Mouse (Mus musculus) frontal cortex, postnatal 14 days (tissue): ENCODE measurements at regions not wholly inside any gene's neighbourhood (a gene's known extent, or its start where the extent isn't known, plus 50 kb on each side); places are given as distances from the start of the nearest gene placed in this dataset.
"Not testable (repeated sequence)": the region's sequence is repeated elsewhere in the genome, so short reads cannot be mapped to it uniquely, and the experiment has no call there.

Source experiments
- DNase-seq, 2 experiments: peaks; one replicate each; pipeline ENCODE4 v3.0.0; 2022; ENCODE audit warnings: low spot score in 2 of 2

DNA sequence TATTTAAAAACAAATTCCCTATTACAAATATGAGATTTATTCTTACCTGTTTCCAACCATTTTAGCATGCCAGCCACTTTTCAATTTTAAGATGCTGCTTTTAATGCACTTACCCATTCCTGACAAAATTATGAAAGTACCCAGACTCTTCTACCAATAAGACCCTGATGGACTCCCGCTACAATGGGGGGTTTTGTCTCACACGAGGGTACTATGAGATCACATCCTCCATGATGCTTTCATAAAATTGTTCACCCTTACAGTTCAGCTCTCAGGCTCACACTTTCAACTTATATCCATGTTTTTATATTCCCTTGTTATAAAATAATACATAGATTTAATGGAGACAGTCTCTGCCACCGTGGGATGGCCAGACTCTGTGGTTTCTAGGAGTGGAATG lies 68.1 kb upstream of the Adamts18 start:
- DNase-seq: no peak

DNA sequence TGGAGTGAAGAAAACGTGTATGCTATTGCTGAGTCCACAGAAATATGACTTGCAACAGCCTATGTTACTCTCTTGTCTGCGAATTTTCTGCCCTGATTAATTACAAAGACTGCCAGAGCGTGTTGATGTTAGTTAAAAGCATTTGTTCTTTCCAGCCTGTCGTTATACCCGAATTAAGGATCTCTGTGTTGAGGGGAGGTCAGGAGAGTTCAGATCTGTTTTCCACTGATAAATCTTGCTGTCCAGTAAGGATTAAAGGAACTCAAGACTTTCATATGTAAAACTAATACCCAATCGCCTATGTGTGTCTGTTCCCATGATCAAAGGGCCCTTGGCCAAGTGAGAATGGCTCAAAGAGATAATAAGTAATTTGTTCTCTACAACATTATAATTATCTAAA lies 68.7 kb upstream of the Adamts18 start:
- no peak for DNase-seq

DNA sequence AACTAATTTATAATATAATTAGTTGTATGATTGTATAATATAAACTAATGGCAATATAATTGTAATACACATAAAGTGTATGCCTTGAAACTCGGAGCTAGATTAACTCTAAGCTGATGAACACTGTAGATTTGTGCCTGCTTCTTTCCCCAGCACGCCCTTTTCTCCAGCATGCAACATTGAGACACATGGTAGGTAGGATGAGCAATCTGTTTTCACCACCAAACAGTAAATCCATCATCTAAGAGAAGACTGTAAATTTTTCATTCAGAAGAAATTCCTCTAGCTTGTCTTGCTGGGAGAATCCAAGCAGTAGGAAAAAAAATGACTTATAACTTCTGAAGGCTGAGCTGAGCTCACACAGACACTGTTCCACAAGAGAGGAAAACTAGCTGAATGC lies 71.8 kb upstream of the Adamts18 start:
- no peak for DNase-seq

DNA sequence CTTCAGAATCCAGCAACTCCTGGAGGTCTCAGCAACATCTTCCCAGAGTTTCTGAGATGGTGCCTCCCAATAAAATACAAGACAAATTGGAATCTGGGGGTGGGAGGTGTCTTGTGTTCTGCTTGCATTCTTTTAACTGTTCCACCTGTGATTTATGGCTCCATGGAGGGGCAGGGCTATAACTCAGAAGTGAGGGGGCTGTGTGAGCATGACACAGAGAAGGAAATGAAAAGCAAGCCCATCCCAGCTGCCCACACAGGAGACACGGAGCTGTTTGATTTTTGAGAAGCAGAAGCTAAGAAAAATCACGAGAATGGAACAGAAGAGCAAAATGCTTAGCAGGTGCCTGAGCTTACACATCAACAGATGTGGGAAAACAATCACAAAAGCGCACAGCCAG lies 74.8 kb upstream of the Adamts18 start:
- DNase-seq: peak in 1 of 2 experiments; percentile 7

DNA sequence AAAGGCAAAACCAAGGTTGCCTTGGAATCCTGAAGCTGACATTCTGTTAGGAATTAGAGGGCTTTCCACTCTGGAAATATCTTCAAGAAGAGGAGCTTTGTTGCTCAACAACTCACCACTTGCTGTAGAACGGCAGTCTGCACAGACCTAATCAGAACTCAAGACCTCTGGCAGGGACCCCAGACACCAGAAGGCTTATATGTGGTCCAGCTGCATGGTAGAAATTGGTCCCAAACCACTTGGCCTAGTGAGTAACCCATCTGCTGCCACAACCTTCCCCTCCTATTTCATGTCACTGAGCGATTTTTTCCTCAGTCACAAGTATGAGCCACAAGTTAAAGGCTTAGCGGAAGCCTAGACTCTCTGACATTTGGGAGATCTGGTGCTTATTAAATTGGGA lies 105.2 kb upstream of the Adamts18 start:
- DNase-seq: no peak

DNA sequence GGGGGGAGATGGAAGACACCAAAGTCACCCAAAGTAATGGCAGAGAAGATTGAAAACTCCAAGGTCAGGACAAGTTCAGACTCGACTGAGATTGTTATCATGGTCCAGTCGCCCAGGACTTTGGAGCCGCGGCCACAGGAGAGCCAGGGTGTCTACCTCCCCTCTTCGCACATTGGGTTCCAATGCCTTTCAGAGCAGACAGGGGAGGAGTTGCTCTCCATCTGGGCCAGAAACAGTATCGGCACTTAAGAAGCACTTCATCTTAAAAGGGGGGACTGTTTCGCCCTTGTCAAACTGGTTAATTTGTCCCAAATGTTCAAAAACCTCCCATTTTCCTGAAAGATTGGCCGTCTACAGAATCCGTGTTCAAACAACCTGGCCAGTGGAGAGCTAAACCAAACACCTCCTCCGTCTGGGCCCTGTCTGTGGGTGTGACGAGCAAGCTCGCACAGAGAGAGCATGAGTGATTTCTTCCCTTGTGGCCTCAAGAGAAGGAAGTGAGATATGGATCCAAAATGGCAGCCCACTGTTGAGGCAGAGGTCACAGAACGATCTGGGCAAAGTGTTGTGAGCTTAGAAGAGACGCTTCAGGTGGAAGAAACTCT lies 108.0 kb upstream of the Adamts18 start:
- no peak for DNase-seq

DNA sequence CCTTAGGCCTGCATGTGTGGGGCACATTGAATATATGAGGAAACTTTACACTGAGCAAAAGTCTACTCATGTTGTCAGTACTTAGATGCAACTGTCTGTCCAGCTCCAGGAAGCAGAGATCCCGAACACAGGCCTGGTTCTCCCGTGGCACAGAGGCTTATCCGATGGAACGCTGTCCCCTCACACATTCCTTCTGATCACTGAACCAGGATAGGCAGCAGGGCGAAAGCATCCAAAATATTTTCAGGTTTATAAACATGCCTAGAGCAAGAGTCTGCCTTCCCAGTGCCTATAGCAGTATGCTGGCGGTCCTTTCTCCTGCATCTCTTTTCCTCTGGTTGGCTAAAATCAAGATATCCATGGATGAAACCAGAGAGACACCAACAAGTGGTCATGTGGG lies 109.3 kb upstream of the Adamts18 start:
- DNase-seq: no peak

DNA sequence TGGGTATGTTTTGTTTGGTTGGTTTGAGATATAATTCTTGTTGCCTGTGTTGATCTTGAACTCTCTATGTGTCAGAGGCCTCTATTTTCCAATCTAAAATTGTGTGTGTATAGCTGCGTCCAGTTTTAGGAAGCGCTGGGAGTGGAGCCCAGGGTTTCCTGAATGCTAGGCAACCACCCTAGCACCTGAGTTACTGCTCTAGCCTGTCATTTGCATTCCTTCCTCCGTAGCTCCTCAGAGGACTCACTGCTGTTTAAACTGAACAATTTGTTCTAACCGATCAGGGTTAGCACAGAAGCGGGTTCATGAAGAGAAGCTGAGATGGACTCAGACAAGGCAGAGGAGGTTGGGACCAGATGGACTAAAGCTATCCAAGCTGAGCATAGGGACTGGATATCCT lies 127.3 kb upstream of the Adamts18 start:
- no peak for DNase-seq

DNA sequence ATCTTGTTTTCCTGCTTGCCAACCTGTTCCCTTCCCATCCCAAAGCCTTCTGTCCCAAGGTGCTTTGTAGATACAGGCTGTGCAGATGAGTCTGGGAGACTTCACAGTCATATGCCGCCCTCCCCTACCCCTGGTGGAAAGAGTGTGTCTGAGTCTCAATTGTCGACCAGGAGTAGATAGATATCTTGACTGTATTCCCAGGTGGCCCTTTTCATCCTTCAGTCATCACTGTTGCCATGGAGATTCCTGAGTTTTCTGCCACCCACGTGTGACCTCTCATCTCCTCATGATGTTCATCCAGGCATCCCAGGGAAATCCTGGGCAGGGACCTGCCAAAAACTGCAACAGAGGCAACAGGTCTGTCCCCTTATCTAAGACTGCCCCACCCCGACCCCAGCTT lies 128.1 kb upstream of the Adamts18 start:
- no peak for DNase-seq

DNA sequence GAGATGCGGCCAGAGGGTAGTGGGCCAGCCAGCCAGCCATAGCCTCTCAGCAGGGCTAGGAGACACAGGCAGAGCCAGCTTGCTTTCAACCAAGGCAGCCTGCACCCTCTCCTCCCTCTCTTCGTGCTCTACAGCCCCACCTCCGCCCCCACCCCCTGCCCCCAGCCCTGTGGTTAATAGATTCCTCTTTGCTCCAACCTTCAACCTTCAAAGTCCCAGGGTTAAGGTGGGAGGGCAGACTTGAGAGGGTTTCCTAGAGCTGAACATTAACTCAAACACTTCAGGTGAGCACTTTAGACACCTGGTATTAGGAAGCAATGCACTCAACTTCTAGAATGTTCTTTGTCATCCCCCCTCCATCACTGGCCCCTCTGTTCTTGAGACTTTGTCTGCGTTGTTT lies 128.5 kb upstream of the Adamts18 start:
- DNase-seq: no peak

DNA sequence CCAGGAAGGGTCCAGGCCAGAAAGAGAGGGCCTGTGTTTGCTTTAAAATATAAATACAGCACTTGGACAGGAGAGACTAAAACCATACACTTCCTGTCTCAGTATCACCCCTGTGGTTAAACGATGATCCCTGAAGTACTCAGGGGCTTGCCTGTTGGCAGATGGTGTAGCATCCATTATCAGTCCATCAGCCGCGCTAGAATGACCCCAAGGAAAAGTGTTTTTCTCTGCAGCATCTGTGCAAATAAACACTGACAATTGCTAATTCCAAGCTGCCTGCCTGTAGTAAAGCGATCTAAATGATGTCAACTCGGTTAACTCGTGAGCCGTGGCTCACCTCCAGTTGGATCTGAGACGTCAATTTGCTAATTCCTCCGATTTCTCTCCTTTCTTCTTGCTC lies 130.4 kb upstream of the Adamts18 start:
- DNase-seq: no peak

DNA sequence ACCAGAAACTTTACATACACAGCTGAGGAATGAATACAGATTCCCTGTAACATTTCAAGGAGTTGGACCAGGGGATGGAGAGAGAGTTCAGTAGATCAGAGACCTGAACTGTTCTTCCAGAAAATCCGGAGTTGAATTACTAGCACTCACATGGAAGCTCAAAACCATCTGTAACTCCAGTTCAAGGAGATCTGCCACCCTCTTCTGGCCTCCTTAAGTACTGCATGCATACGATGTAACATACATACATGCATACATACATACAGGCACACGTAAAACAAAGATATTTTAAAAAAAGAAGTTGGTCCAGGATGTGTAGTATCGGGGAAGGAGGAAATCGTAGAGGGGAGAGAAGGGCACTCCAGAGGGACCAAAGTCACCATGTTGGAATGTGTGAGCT lies 131.3 kb upstream of the Adamts18 start:
- no peak for DNase-seq

DNA sequence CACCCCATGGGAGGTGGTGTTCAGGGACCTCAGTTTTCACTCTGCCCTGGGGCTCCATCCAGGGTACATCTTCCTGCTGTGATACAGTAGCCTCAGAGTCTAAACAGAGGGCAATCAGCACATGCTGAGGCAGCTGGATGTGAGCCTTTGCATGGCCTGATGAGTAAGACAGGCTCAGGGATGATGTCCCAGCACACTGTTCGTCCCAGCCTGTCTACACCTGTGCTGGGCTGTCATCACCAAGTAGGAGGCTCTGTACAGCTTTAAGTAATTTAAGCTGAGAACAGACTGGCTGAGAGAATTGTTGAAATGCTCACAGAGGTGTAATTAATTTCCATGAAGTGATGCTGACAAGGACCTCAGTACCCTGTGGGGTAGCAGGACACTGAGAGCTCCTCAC lies 132.8 kb upstream of the Adamts18 start:
- DNase-seq: no peak

DNA sequence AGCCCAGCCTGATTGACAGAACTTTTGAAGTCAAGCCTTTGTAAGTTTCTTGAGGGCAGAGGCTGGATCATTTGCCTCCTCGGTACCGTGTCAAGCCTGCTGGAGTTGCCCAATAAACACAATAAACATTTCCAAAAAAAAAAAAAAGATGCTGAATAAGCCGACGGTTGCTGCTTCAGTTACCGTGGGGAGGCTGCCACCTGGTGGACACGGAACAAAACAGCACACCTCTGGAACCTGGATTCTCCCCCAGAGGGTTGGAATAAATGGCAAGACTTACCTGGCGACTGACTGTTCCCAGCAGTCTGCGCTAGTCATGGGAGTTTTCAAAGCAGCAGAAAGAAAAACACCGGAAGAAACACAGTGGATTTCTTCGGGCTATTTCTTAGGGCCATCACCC lies 136.3 kb upstream of the Adamts18 start:
- DNase-seq: peak in 1 of 2 experiments; percentile 58

DNA sequence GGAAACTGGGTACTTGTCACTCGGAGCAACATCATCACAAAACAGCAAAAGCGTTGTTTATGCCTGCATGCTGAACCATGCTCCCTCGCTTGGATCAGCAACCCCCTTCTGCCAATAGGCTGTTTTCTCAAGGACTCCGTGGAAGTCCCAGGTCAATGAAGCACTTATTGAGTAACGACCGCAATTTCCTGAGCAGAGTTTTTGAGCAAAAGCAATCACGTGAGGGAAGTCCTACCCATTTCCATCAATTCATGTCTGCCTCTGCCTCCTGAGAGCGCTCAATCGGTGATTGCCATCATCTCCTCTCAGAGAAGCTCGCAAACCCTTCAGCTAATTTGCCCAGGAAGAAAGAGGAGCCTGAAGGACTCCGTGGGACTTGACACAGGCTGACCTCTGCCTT lies 136.9 kb upstream of the Adamts18 start:
- DNase-seq: no peak

DNA sequence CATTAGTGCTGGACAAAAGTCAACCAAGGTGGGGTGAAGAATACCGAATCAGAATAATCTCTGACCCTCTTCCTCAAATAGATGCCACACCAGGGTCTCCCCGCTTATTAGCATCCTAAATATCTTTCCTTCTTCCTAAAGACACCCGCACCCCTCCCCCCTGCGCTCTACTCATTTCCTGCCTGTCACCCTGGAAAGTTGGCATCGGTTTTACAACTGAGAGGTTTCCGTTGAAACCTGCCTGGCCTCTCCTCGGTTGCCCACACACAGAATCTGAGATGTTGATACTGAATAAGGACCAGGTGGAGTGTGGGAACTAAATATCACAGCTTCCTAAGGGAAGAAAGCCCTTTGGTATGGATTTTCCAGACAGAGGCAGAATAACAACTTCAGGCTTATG lies 137.4 kb upstream of the Adamts18 start:
- no peak for DNase-seq

DNA sequence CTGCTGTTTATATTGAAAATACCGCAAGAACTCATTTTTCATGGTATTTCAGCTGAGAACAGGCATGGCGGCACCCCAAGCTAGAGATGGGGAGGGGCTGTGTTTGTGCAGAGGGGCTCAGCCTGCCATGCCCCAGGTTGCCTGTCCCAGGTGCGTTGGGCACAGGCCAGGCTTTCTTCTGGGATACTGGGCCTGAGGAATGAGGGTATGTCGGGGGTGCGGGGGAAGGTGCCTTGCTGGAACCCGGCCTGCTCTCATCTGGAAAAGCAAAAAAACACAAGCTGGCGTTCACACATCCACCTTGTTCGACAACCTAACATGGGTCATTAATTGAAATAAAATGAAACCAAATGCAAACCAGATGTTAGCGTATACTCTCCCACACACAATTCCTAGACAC lies 142.2 kb upstream of the Adamts18 start:
- no peak for DNase-seq

DNA sequence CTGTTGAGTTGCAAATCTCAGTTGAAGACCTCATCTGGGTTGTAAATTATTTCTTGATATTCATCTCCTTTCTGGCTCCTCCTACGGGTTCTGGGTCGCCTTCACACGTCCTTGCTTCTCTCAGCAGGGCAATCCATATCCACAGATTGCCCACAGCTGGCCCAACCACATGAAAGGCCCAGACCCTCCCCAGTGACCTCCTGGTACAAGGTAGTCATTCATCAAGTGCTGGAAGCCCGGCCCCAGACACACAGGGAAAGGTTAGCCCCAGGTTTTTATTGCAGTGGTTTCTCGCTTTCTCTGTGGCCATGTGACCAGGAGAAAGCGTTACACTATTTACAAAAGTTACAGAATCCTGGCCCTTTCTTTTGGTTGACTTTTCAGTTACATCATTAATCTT lies 134.5 kb upstream of the Nudt7 start:
- no peak for DNase-seq

DNA sequence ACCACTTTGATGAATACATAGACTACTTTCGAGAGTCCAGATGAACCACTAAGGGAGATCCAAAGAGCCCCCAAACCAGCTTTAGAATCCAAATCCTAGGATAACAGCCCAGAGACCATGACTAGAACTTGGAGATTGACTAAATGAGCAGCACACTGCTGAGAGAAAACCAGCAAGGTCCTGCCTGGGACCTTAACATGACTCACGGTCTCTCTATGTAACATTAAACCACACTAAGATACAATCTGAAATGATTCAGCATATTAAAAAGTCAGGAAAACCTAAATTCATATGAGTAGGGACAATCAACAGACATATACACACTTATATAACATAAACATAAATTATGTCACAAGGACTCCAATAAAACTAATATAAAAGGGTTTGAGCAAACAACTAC lies 131.7 kb upstream of the Nudt7 start:
- DNase-seq: no peak

DNA sequence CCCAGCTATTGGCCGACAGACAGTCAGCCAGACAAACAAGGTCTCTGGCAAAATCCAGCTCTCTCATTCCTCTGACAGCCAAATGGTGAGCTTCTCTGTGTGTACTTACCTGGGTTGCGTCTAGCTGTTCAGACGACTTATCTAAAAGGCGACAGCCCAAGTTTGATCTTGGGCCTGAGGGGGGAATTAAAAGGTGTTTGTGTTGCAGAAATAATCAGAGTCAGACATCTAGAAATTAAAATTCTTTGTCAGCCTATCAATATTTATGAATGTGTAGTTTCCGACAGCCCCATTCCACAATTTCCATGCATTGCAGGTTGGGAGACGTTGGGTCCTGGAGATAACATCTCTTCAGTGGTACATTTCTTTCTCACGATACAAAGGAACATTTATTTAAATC lies 128.9 kb upstream of the Nudt7 start:
- DNase-seq: no peak

DNA sequence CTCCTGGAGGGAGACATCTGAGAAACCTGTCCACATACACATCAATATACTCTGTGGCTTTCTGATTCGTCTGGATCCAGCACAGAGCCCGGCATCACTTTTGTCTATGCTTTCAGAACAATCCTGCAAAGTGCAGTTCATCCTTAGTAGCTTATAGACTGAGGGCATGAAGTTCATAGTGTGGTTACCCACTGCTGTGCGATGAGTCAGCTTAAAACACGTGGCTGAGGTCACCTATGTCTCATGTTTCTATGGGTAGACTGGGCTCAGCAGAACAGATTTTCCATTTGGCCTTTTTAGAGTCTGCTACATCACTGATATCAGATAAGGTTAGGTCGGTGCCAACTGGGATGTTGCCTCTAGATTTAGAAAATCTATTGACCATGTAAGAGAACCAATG lies 126.8 kb upstream of the Nudt7 start:
- DNase-seq: no peak

DNA sequence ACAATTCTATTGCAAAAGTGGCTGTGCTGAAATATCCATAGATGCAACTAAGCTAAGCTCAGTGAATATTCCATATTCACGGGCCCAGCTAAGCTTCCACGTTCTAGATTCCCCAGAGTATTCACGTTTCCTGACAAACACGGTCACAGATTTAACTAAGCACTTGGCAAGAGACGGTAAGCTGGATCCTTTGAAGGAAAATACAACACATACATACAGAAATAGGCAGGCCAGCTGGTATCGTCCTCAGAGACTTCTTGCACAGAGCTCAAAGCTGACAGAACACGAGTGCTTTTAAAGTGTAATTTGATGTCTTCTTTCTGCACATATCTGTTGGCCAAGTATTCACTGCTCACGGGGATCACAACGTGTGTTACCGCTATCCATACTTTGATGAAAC lies 126.3 kb upstream of the Nudt7 start:
- DNase-seq: peak; percentile 18 to 22

DNA sequence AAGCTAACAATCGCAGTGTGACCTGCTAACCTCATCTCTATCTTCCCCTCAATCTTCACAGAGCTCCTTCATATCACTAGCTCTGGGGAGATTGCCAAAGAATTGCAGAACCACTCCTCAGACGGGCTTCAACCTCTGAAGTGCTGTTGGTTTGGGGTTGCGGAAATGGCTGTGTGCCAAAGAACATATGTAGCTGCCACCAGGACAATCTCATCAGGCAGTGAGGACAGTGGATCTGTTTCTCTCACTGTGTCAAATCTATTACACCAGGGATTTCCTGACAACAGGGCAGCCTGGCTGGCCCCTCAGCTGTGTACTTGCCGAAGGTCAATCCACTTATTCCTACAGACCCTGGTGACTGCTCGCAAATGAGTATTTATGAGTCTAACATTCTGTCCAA lies 115.0 kb upstream of the Nudt7 start:
- DNase-seq: no peak

DNA sequence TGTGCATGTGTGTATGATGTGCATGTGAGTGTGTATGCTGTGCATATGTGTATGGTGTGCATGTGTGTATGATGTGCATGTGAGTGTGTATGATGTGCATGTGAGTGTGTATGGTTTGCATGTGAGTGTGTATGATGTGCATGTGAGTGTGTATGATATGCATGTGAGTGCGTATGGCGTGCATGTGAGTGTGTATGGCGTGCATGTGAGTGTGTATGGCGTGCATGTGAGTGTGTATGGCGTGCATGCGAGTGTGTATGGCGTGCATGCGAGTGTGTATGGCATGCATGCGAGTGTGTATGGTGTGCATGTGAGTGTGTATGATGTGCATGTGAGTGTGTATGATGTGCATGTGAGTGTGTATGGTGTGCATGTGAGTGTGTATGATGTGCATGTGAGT lies 103.2 kb upstream of the Nudt7 start:
- DNase-seq: not testable (repeated sequence)

DNA sequence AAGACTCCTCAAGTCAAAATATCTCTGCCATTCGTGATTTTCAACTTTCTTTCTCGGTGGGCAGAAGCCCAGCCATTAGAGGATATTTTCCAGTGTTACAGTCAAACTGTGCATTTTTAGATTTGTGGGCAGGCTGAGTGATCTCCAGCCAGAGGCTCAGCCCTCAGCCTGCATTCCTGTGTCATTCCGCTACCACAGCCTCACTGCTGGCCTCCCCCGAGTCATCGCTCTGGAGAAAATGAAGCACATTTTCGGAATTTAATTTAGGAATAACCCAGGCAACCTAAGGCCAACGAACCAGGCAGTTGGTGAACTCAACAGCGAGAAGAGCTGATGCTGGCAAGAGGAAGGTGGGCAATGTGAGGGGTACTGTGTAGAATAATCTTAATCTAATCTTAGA lies 80.9 kb upstream of the Nudt7 start:
- DNase-seq: no peak
